Mouse (Mus musculus) midbrain, embryonic 12.5 days (tissue): ENCODE data around the gene Snx20. TPM values are rescaled to one million over a fixed set of nuclear protein-coding genes. Genes with fewer than 3 reads are reported as not detected.

ENCODE experiments used
- ATAC-seq: fragments of 200-750 bp; cut with Nextera tagmentation; 2 replicates; pipeline ENCODE4 v1.8.0; 2017; ENCODE audit warnings: low read depth, moderate TSS enrichment, moderate library complexity; ENCODE audit not compliant: low FRiP score
- H3K27ac ChIP-seq: fragments of 300-500 bp; sonication (generic); replicated peaks from 2 replicates; pipeline ENCODE4 v1.5.1; 2016; ENCODE audit warnings: mild to moderate bottlenecking
- H3K27me3 ChIP-seq: fragments of 300-500 bp; sonication (generic); 2 replicates; pipeline ENCODE4 v1.6.1; 2016; ENCODE audit warnings: mild to moderate bottlenecking
- H3K36me3 ChIP-seq: fragments of 300-500 bp; sonication (generic); 2 replicates; pipeline ENCODE4 v1.6.1; 2016
- H3K4me1 ChIP-seq: fragments of 300-500 bp; sonication (generic); 2 replicates; pipeline ENCODE4 v1.6.1; 2016
- H3K4me2 ChIP-seq: fragments of 300-500 bp; sonication (generic); replicated peaks from 2 replicates; pipeline ENCODE4 v1.6.1; 2016; ENCODE audit warnings: mild to moderate bottlenecking, moderate library complexity
- H3K4me3 ChIP-seq: fragments of 300-500 bp; sonication (generic); 2 replicates; pipeline ENCODE4 v1.5.1; 2016; ENCODE audit warnings: mild to moderate bottlenecking
- H3K9ac ChIP-seq: fragments of 300-500 bp; sonication (generic); replicated peaks from 2 replicates; pipeline ENCODE4 v1.6.1; 2016; ENCODE audit warnings: mild to moderate bottlenecking, moderate library complexity
- H3K9me3 ChIP-seq: fragments of 300-500 bp; sonication (generic); 2 replicates; pipeline ENCODE4 v1.6.1; 2016; ENCODE audit warnings: mild to moderate bottlenecking
- WGBS: fragments of 180-500 bp; shearing (Covaris S2); methylation state at CpG from one replicate; pipeline ENCODE4 v1.1.7; 2016; 5-methylcytosine and 5-hydroxymethylcytosine counted together
- polyA plus RNA-seq: library from polyadenylated mRNA; unstranded; fragments of >200 nt; fragmentation: Nextera tagmentation; extraction: Ambion mirVana; gene quantifications from 2 replicates; pipeline ENCODE4 v1.2.1, GENCODE M21; 2016

Gene Snx20
- polyA plus RNA-seq, 1 experiment from 2014 or later, result 1.3 TPM

DNA sequence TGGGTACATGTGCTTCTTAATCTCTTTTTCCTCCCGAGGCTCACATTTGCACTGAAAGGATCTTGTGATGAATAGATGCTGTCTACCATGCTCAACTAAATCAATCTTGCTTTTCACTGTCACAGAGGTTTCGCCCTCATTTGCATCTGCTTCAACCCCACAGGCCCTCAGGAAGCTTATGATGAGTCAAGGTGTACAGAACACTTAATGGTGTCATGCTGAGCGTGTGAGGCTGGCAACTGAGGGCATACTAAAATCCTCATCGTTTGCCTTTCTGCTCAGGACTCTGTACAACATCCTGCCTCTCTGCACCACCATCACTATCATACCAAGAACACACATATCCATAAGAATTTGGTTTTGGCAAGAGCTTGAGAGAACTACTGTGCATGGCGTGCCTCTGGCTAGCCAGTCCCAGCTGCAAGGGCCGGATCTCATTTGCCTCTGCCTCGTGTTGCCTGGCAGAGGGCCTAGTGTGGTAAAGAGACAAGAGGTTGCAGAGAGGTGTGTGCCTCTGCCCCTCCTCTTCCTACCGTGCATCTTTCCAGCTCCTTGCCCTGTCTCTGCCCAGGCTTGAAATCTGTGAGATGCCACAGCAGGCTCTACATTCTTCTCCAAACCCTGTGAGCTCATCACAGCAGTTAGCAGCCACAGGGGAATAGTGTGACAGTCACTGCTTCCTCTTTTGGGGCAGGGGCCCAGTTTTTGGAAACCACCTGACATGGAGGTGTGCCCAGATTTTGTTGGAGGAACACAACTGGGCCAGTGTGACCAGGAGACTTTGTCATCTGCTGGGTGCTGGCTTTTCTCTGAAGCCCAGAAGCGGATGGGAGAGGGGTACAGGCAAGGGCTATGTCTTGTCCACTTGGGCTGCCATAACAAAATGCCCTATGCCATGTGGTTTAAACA lies 1.4 kb upstream of the Snx20 start:
- no peaks in the 10 kb centered on the region for H3K36me3 ChIP-seq
- ATAC-seq, result no peak
- WGBS, result 68% methylated on average over 9 of the region's 9 CpGs
- H3K4me3 ChIP-seq, result no peak overlapping the region
- no peak overlapping the region for H3K9ac ChIP-seq
- H3K4me2 ChIP-seq, result no peak overlapping the region
- no peaks in the 10 kb centered on the region for H3K27me3 ChIP-seq
- no peaks in the 10 kb centered on the region for H3K9me3 ChIP-seq
- H3K4me1 ChIP-seq, result peaks cover 4% of the 10 kb centered on the region; the same call in 1 of the 2 replicates
- H3K27ac ChIP-seq, result no peak overlapping the region

DNA sequence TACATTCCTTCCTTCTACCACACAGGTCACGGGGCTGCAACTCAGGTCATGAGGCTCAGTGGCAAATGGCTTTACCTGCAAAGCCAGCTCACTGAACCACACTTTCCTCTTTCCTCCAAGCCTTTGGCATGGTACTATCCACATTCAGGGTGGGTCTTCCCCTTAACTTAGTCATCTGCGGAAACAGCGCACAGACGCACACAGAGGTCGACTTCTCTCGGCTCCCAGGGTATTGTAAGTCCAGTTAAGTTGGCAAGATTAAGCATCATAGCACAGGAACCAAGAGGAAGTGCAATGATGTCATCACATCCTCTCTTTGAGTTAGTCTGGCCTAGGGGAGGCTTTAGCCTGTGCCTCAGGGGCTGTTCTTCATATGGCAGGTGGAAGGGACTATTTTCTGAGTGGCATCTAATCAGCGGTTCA lies 2.6 kb downstream of the Snx20 start:
- H3K27ac ChIP-seq, result no peak overlapping the region
- peaks cover 9% of the 10 kb centered on the region for H3K27me3 ChIP-seq
- H3K9ac ChIP-seq, result no peak overlapping the region
- 81% methylated on average over 7 of the region's 7 CpGs for WGBS
- H3K4me3 ChIP-seq, result no peak overlapping the region
- H3K4me1 ChIP-seq, result peaks cover 6% of the 10 kb centered on the region; the same call in 1 of the 2 replicates
- H3K36me3 ChIP-seq, result no peaks in the 10 kb centered on the region
- no peak for ATAC-seq
- H3K9me3 ChIP-seq, result no peaks in the 10 kb centered on the region
- H3K4me2 ChIP-seq, result no peak overlapping the region

DNA sequence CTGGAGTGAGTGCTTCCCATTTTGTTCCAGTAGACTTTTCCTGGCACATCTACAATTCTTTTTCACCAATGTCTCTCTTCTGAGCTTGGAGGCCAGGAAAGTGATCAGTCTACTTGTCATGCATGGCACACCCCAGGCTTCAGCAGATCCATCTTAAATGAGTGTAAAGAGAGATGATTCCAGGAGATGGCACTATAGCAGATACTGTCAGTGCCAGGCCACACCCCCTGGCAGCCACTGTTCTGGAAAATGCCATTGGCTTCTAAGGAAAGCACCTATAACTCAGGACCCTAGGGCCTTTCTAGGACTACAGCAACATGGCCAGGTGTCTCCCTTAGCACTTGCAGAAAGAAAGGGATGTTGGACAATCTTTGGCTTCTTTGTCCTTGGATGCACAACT lies 4.8 kb downstream of the Snx20 start:
- ATAC-seq, result no peak

DNA sequence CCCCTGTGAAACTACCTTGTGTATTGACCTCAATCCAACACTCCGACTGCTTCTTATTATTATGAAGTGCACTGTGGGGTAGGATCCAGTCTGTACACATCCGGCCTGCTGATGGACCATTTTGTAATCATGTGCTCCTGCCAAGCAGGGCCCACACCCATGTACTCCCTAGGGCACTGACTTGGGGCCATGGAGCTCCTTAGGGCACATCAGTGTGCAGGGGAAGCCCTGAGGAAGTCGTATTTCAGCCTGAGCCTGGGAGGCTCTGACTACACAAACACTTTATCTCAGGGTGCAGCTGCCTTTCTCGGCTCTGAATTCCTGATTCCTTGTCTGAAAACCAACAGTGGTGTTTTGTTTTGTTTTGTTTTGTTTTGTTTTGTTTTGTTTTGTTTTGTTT lies 5.7 kb downstream of the Snx20 start:
- Histone ChIP-seq H3K9ac (no peak overlapping the region), H3K4me2 (no peak overlapping the region), H3K4me3 (no peak overlapping the region), H3K9me3 (no peaks in the 10 kb centered on the region), H3K36me3 (no peaks in the 10 kb centered on the region), H3K27me3 (peaks cover 32% of the 10 kb centered on the region), H3K4me1 (peaks cover 14% of the 10 kb centered on the region), H3K27ac (no peak overlapping the region)
- ATAC-seq, result no peak
- WGBS, result 84% methylated on average over 4 of the region's 4 CpGs

More for the DNA sequence above, 4.8 kb downstream of the Snx20 start:
- peaks cover 14% of the 10 kb centered on the region for H3K4me1 ChIP-seq
- peaks cover 24% of the 10 kb centered on the region for H3K27me3 ChIP-seq
- H3K4me3 ChIP-seq, result no peak overlapping the region
- H3K9me3 ChIP-seq, result no peaks in the 10 kb centered on the region
- no peak overlapping the region for H3K27ac ChIP-seq
- H3K36me3 ChIP-seq, result no peaks in the 10 kb centered on the region
- no peak overlapping the region for H3K4me2 ChIP-seq
- no peak overlapping the region for H3K9ac ChIP-seq

DNA sequence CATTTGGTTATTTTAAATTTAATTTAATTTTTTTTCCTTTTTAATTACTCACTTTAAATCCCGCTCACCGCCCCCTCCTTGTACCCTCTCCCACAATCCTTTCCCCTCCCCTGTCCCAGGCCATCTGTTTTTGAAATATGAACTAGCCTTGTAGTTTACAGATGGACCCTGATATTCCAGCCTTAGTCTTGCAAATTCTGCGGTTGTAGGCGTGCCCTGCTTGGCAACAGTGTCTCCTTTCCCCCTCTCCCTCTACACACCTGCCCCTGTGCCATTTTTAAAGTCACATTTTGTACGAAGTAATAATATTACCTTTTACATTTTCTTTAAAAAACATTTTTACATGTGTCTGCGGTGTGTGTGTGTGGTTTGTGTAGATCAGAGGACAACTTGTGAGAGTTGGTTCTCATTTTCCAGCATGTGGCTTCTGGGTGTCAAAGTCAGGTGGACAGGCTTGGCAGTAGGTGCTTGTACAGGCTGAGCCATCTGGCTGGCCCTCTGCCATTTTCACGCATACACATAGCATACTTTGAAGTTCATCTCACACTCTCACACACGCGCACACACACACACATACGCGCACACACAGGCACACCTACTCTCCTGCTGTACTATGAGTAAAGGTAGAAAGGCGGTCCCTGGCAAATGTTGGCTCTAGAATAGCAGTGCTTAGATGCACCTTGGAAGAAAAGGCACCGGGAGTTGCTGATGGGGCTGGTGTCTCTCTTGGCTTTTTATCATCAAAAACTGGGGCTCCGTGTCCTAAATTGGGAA lies 7.7 kb downstream of the Snx20 start:
- 58% methylated on average over 14 of the region's 14 CpGs for WGBS
- Histone ChIP-seq H3K9ac (peak overlapping the region; percentile 69; the same call in 1 of the 2 replicates), H3K4me1 (peaks cover 14% of the 10 kb centered on the region), H3K9me3 (no peaks in the 10 kb centered on the region), H3K4me3 (peak overlapping the region; percentile 56), H3K27me3 (peaks cover 43% of the 10 kb centered on the region), H3K27ac (no peak overlapping the region), H3K36me3 (no peaks in the 10 kb centered on the region), H3K4me2 (peak overlapping the region; percentile 83)
- ATAC-seq, result peak; percentile 31; the same call in 1 of the 2 replicates

DNA sequence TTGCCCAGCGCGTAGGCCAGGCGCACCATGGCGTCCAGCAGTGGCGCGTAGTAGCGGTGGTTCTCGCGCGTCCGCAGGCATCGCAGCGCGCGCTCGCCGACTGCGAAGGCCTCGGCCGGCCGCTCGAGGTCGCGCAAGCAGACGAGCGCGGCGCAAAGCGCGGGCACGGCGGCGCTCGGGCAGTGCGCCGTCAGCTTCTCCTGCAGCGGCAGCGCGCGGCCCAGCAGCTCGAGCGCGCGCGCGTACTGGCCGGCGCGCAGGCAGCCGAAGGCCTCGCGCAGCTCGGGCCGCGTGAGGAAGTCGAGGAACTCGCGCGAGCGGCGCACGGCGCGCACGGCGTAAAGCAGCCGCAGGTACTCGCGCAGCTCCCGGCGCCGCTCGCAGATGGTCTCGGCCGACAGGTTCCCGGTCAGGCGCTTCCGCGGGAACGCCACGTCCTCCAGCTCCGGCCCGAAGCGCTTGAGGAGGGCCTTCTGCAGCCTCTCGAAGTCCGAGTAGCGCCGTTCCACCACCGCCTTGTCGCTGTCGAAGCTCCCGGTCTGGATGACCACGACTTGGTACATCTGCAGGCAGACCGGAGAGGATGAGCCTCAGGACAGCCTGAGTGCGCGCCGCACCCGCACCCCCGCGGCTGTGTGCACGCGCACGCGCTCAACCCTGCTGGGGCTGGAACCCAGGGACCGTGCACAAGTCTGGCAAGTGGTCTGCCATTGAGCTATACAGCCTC lies 8.5 kb downstream of the Snx20 start:
- under 1% methylated on average over 105 of the region's 105 CpGs for WGBS
- H3K27ac ChIP-seq, result peak overlapping the region; percentile 52; the same call in 1 of the 2 replicates

DNA sequence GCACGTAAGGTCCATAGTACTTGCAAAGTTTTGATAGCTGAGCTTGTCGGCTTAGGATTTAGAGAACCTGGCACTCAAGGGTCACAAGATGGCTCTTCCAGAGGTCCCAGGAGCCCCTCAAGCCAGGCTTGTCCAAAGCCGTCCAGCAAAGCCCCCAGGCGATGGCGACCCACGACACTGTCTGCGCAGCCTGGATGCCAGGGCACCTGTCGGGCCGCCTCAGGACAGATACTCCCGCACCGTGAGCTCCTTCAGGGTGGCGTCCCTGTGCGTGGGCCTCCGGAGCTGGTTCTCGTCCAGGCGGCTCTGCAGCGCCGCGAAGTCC lies 9.0 kb downstream of the Snx20 start:
- Histone ChIP-seq H3K27ac (no peak overlapping the region), H3K9me3 (no peaks in the 10 kb centered on the region), H3K4me1 (peaks cover 14% of the 10 kb centered on the region), H3K9ac (peak overlapping the region; percentile 69; the same call in 1 of the 2 replicates), H3K36me3 (no peaks in the 10 kb centered on the region), H3K27me3 (peaks cover 55% of the 10 kb centered on the region), H3K4me2 (peak overlapping the region; percentile 83), H3K4me3 (peak overlapping the region; percentile 56)
- ATAC-seq, result no peak; the same call in 1 of the 2 replicates
- 11% methylated on average over 19 of the region's 19 CpGs for WGBS

More for the DNA sequence above, 8.5 kb downstream of the Snx20 start:
- Histone ChIP-seq H3K4me1 (peaks cover 14% of the 10 kb centered on the region), H3K4me2 (peak overlapping the region; percentile 83), H3K9me3 (no peaks in the 10 kb centered on the region), H3K27me3 (peaks cover 50% of the 10 kb centered on the region), H3K4me3 (peak overlapping the region; percentile 56), H3K9ac (peak overlapping the region; percentile 69), H3K36me3 (no peaks in the 10 kb centered on the region)
- peak; percentile 82 for ATAC-seq

DNA sequence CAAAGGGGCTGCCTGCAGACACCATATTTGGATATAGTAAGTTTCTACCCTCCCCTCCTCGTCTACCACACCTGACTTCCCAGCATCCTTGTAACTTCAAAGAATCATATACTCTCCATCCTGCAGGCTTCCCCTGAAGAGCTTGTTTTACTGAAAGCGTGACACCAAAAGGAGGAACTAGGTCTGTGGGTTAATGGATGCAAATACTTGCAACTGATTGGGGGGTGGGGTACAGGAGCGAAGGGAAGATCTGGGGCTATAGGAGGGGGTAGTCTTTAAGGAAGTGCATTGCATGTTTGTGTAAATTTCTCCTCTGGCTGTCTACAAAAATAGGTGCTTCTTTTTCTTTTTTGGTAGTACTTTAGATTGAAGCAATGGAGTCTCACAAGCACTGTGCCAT lies 9.5 kb downstream of the Snx20 start:
- Histone ChIP-seq H3K4me1 (peaks cover 14% of the 10 kb centered on the region), H3K27ac (no peak overlapping the region), H3K9me3 (no peaks in the 10 kb centered on the region), H3K4me3 (no peak overlapping the region), H3K9ac (no peak overlapping the region), H3K4me2 (no peak overlapping the region), H3K27me3 (peaks cover 55% of the 10 kb centered on the region), H3K36me3 (no peaks in the 10 kb centered on the region)
- ATAC-seq, result no peak
- WGBS, result 72% methylated on average over 3 of the region's 3 CpGs

DNA sequence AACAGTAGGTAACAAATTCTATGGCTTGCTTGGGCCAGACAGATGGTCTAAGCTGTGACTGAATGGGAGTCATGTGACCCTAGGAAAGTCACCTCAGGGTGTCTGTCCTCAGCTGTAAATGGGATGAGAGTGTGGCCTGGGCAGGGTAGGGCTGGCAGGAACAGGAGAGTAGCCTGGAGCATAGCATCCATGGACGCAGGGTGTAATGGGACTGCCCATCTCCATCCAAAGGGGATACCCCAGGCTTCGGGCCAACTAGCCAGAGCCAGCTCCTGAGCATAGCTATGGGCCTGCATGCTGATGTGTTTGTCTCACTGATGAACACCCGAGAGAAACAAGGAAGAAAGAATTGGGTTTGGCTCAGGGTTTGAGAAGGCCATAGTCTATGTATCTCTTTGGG lies 11.7 kb downstream of the Snx20 start:
- Histone ChIP-seq H3K4me2 (no peak overlapping the region), H3K9ac (no peak overlapping the region), H3K9me3 (no peaks in the 10 kb centered on the region), H3K27ac (no peak overlapping the region), H3K36me3 (no peaks in the 10 kb centered on the region), H3K4me3 (no peak overlapping the region), H3K4me1 (peaks cover 14% of the 10 kb centered on the region), H3K27me3 (peaks cover 68% of the 10 kb centered on the region)
- no peak for ATAC-seq
- WGBS, result 74% methylated on average over 3 of the region's 3 CpGs

DNA sequence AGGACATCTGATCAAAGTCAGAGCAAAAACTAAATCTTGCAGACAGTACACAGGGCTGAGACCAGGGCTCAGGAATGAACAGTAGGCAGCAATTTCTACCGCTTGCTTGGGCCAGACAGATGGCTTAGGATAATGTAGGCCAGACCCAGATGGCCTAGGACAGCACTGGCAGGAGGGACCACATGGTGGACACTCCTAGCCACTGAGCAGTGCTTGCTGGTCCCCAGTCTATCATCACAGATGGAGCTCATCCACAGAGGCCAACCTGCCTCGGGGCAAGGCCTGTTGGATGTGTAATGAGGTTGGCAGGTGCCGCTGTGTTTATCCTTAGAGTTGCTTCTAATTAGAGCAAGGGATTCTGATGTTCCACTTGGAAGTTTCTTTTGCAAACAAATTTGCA lies 12.6 kb downstream of the Snx20 start:
- H3K4me2 ChIP-seq, result no peak overlapping the region
- no peak overlapping the region for H3K4me3 ChIP-seq
- peaks cover 59% of the 10 kb centered on the region for H3K27me3 ChIP-seq
- peaks cover 13% of the 10 kb centered on the region for H3K4me1 ChIP-seq
- no peak overlapping the region for H3K9ac ChIP-seq
- H3K27ac ChIP-seq, result no peak overlapping the region
- no peak for ATAC-seq
- H3K9me3 ChIP-seq, result no peaks in the 10 kb centered on the region
- WGBS, result 78% methylated on average over 3 of the region's 3 CpGs
- no peaks in the 10 kb centered on the region for H3K36me3 ChIP-seq

DNA sequence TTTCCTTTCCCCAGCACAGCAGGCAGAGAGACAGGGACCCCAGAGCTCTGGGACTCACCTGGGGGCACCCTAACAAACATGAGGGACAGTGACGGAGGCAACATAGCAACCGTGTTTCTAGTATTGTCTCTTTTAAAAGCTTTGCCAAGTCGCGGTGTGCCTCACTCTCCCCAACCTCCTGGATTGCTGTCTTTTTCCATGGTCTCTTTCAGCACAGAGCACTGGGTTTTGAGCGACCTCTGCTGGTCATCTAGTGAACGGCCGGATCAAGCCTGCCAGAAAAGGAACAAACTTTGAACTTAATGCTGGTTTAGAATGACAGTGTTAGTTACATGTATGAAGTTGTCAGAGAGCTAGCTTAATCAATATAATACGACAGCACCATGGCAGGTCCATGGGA lies 14.5 kb downstream of the Snx20 start:
- no peak for ATAC-seq
- no peaks in the 10 kb centered on the region for H3K9me3 ChIP-seq
- no peak overlapping the region for H3K4me2 ChIP-seq
- H3K4me3 ChIP-seq, result no peak overlapping the region
- WGBS, result 3% methylated on average over 8 of the region's 8 CpGs
- H3K36me3 ChIP-seq, result no peaks in the 10 kb centered on the region
- H3K27me3 ChIP-seq, result peaks cover 52% of the 10 kb centered on the region
- no peak overlapping the region for H3K27ac ChIP-seq
- H3K4me1 ChIP-seq, result no peaks in the 10 kb centered on the region
- no peak overlapping the region for H3K9ac ChIP-seq
